Mouse (Mus musculus): ENCODE measurements around the gene Tmem63c.
A peak's percentile ranks its signal among the peaks of the same experiment; 100 is the strongest.

The Tmem63c gene

GRCm38 (mm10) chr12:87021040-87021439 is at the start of gene Tmem63c:
Tmem63c (plus strand) TSS chr12:87021340.
- no peak for DNase-seq (ENCODE audit: low read depth)

- peak; percentile 89 for DNase-seq (ENCODE audit: low read depth)
These were observed 47.9 kb upstream of the Tmem63c start for GRCm38 (mm10) chr12:86973216-86973615.

GRCm38 (mm10) chr12:86973706-86974105 is 47.4 kb upstream of the Tmem63c start:
- peak; percentile 45 for DNase-seq (ENCODE audit: low read depth)

GRCm38 (mm10) chr12:86974387-86975288 is 46.5 kb upstream of the Tmem63c start:
- peak; percentile 82 for DNase-seq (ENCODE audit: low read depth)

GRCm38 (mm10) chr12:86975761-86976160 is 45.4 kb upstream of the Tmem63c start:
- no peak for DNase-seq (ENCODE audit: low read depth)

- peak; percentile 21 for DNase-seq (ENCODE audit: low read depth)
These were observed 44.5 kb upstream of the Tmem63c start for GRCm38 (mm10) chr12:86976511-86977168.

GRCm38 (mm10) chr12:86977833-86978232 is 43.3 kb upstream of the Tmem63c start:
- DNase-seq (ENCODE audit: low read depth): peak; percentile 92

GRCm38 (mm10) chr12:86981180-86981579 is 40.0 kb upstream of the Tmem63c start:
- DNase-seq (ENCODE audit: low read depth): peak; percentile 28

GRCm38 (mm10) chr12:86983470-86984193 is 37.5 kb upstream of the Tmem63c start:
- DNase-seq (ENCODE audit: low read depth): peak; percentile 48

- DNase-seq (ENCODE audit: low read depth): peak; percentile 72
These were observed 37.0 kb upstream of the Tmem63c start for GRCm38 (mm10) chr12:86984194-86984555.

GRCm38 (mm10) chr12:86986562-86986961 is 34.6 kb upstream of the Tmem63c start:
- DNase-seq (ENCODE audit: low read depth): no peak

GRCm38 (mm10) chr12:86988227-86988626 is 32.9 kb upstream of the Tmem63c start:
- no peak for DNase-seq (ENCODE audit: low read depth)

GRCm38 (mm10) chr12:86989378-86989777 is 31.8 kb upstream of the Tmem63c start:
- no peak for DNase-seq (ENCODE audit: low read depth)

GRCm38 (mm10) chr12:86989890-86990754 is 31.0 kb upstream of the Tmem63c start, which contains the start of gene Zdhhc22:
Zdhhc22 (minus strand) TSS chr12:86990430.
- no peak for DNase-seq (ENCODE audit: low read depth)

- no peak for DNase-seq (ENCODE audit: low read depth)
These were observed 30.4 kb upstream of the Tmem63c start for GRCm38 (mm10) chr12:86990755-86991110.

GRCm38 (mm10) chr12:86994166-86994565 is 27.0 kb upstream of the Tmem63c start:
- DNase-seq (ENCODE audit: low read depth): peak; percentile 51

GRCm38 (mm10) chr12:86994776-86995175 is 26.4 kb upstream of the Tmem63c start:
- no peak for DNase-seq (ENCODE audit: low read depth)

GRCm38 (mm10) chr12:86995931-86996330 is 25.2 kb upstream of the Tmem63c start:
- DNase-seq (ENCODE audit: low read depth): no peak

GRCm38 (mm10) chr12:86998699-86999098 is 22.4 kb upstream of the Tmem63c start:
- DNase-seq (ENCODE audit: low read depth): peak; percentile 35

- peak; percentile 67 for DNase-seq (ENCODE audit: low read depth)
These were observed 21.8 kb upstream of the Tmem63c start for GRCm38 (mm10) chr12:86999283-86999820.

- DNase-seq (ENCODE audit: low read depth): peak; percentile 78
These were observed 20.8 kb upstream of the Tmem63c start for GRCm38 (mm10) chr12:87000151-87000839.
